Mouse (Mus musculus): ENCODE measurements around the gene Tmem120b.
"Not testable (repeated sequence)": the region's sequence is repeated elsewhere in the genome, so short reads cannot be mapped to it uniquely, and the experiment has no call there.

The Tmem120b gene

DNA sequence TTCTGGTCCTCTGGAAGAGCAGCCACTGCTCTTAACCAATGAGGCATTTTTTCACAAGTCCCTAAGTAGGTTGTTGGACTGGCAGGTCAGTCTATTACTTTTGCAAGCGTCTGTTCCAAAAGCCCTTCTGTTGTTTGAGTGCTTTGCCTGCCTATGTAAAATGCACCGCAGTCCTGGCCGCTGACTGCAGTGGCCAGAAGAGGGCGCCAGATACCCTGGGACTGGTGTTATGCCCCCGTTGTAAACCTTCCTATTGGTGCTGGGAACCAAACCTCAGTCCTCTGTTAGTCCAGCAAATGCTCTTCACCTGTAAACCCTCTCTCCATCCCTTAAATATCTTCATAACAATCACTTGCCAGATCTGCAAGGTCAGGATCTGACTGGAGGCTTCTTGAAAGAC, 16.5 kb upstream of the Tmem120b start:
- no peak for DNase-seq (ENCODE audit: low read depth)

DNA sequence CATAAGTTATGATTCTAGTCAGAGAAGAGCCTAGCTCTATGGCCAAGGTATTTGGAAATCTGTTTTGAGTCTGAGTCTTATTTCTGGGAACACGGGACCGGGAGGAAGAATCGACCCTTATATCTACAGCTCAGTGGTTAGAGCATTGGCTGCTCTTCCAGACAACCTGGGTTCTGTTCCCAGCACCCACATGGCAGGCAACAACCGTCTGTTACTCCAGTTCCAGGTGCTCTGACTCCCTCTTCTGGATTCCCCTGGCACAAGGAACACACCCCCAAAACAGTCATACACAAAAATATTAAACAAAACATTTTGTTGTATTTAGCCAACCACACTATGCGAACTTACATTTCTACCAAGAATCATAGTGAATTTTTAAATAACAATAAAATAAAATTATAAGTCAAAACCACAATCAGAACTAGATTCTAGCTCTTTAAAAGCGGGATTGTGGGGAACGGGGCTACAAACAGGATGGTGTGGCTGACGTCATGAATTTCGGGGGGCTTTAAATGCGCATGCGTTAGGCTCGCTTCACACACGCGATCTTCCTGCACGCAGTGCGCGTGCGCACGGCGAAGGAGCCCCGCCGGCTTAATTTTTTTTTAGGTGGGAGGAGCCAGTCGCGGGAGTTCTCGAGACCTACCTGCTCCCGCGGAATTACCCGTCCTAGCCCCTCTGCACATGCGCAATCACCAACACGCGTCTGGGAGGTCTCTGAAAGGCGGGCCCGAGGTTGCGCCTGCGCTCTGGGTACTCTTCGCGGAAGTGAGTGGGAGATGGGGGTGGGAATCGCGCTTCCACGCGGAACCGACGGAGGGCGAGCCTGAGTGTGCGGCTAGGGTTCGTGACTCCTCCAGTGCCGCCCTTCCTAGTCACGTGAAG, 10.6 kb upstream of the Tmem120b start:
- peak; percentile 99 for DNase-seq (ENCODE audit: low read depth)

GRCm38 (mm10) chr5:123058251-123059102, 9.7 kb upstream of the Tmem120b start:
- DNase-seq (ENCODE audit: low read depth) = no peak

GRCm38 (mm10) chr5:123059757-123060520, 8.3 kb upstream of the Tmem120b start:
- no peak for DNase-seq (ENCODE audit: low read depth)

DNA sequence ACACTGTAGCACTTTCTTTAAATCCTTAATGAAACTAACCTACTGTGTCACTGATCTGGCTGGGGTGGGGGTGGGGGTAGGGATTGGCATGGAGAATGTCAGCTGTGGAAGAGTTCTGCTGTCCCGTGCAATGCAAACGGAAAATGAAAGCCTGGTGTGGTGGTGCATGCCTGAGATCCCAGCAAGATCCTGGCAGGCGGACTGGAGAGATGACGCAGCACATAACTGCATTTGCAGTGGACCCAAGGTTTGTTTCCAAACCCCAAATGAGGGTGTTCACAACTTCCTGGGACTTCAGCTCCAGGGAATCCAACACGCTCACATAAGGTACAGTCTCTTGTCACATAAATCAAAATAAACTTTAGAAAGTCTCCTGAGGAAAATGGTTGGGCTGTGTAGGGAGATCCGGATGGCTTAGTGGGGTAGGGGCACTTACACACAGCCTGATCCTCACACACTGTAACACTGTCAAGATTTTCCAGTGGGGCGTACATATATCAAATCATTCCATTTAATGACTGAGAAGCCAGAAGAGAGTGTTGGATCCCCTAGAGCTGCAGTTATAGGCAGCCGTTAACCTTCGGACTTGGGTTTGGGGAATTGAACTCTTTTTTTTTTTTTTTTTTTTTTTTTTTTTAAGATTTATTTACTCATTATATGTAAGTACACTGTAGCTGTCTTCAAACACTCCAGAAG, 7.4 kb upstream of the Tmem120b start:
- no peak for DNase-seq (ENCODE audit: low read depth)

- DNase-seq (ENCODE audit: low read depth) = not testable (repeated sequence)
Measured at GRCm38 (mm10) chr5:123061402-123061749, 6.8 kb upstream of the Tmem120b start.

DNA sequence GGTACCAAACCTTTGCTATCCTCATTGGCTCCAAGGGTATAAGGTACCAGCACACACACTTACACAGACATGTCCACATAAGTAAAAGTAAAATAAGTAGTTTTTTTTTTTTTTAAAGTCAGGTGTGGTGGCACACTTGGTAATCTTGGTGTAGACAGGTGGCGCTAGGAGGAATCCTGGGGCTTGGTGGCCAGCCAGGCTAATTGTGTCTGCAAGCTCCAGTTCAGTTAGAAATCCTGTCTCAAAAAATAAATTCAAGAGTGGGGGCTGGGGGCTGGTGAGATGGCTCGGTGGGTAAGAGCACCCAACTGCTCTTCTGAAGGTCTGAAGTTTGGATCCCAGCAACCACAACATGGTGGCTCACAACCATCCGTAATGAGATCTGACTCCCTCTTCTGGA, 5.1 kb upstream of the Tmem120b start:
- no peak for DNase-seq (ENCODE audit: low read depth)

GRCm38 (mm10) chr5:123064207-123064606, 4.0 kb upstream of the Tmem120b start:
- peak; percentile 36 for DNase-seq (ENCODE audit: low read depth)

DNA sequence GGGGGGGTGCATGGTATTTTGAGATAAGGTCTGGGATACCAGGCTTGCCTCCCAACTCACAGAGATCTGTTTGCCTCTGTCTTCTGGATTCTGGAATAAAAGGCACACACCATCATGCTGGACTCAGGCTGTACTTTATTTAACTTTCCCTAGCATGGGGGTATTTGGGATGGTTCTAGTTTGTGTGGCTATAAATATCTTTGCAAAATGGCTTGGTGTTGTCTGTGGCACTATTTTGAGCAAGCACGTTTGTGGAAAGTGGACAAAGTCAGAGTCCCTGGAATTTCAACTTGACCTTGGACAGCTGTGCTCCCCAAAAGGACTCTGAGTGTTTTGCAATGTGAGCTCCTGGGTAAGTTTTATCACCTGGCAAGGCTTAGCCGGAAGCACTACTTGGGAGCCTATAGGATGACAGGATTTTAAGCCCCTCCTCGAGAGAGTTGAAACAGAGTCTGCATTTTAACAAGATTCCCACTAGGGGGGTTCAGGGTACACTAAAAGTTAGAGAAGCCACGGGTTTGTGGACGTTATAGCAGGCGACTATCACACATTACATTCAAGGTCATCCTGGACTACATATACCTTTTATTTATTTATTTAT, 720 bp upstream of the Tmem120b start:
- peak; percentile 23 for DNase-seq (ENCODE audit: low read depth)

- no peak for DNase-seq (ENCODE audit: low read depth)
Measured at GRCm38 (mm10) chr5:123068714-123069113, 499 bp downstream of the Tmem120b start.

DNA sequence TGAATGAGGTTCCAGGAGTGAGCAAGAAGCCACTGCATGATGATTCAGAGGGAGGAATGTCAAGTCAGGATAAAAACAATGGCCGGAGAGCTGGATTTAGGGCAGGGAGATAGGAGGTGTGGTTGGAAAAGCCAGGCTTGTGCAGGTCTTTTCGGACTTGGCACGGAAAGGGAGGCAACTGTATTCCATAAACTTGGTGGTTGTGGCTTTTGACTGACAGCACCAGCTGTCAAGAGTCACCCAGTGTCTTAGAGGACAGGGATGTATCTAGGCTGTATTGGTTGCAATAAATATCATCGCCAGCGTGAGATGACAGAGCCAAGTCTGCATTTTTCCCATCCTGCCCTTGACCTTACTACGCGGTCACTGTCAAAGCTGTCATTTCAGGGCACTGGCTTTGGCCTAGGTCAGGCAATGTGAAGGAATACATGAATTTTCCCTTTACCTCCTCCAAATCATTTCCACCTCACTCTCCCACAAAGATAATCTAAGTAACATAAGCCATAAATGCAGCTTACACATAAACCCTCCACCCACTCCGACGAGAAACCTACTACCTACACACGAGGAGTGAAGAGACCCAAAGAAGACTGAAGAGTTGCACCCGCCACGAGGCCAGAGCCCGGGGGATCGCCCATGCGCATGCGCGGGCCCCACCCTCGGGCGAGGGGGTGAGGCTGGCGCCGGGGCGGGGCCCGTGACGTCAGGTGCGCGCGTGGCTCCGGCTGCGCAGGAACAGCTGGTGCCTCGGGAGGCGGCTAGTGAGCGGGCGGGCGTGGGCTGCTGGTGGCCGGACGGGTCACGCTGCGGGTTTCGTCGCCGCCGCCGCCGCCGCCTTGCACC, 7.6 kb downstream of the Tmem120b start:
- peak; percentile 67 for DNase-seq (ENCODE audit: low read depth)

DNA sequence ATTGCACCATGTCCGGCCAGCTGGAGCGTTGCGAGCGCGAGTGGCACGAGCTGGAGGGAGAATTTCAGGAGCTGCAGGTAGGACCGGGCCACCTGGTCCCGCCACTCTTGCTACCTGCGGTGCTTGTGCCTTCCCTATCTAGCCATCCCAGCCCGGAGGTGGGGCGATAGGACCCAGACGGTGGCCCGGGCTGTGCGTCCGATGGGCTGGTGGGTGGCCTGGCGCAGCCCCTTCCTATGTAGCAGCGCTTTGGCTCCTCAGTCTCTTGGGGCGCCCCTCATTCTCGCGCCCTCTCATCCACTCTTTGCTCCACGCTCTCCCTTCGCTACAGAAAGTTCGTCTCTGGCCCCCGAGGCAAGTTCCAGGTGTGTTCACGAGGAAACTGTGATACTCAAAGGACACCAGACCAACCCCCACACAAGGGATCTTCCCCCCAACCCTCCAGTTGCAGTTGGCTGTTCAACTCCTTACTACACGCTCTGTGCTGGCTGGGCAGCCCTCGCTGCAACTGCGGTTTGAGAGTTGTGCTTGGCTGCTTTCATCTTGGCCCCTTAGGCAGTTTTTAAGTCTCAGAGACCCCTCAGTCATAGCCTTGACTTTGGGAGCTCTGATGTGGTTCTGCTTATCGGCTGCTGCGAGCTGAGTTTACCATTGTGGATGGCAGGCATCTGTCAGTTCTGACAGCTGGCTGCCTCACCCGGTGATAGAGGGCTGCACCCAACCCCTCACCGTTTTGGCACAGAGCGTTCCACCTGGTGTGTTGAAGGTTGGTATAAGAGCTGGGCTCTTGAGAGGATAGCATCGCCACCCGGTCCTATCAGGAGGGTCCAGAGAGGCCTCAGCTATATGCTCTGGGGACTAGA, 8.4 kb downstream of the Tmem120b start:
- DNase-seq (ENCODE audit: low read depth) = no peak

DNA sequence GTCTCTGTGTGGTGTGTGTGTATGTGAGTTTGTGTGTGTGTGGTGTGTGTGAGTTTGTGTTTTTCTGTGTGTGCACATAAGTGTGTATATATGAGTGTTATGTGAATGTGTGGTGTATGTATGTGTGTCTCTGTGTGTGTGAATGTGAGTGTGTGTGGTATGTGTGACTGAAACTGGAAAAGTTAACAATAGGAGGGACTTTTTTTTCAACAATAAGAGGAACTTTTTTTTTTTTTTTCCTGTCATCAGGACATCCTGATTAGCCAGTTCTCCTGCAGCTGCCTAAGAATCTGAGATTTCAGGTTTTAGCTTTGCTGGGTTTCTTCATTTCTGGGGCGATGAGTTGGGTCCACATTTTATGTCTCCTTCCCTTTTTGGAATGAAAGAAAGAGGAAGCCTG, 11.4 kb downstream of the Tmem120b start:
- no peak for DNase-seq (ENCODE audit: low read depth)

DNA sequence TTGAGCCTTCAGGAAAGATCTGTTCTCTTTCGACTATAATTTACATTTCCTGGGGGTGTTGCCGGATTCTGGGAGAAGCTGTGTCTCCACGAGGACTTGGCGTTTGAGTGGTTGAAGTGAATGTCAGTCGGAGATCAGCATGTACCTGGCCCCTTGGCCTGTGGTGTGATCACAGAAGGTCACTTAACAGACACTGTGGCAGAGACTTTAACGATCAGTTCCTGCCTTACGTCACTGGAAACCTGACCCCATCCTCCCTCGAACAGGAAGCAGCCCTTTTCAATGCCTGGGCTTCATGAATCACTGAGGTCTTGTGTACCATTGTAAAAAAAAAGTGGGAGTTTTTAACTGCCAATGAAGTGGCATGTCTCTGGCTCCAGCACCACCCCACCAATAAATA, 11.8 kb downstream of the Tmem120b start:
- DNase-seq (ENCODE audit: low read depth) = no peak

- no peak for DNase-seq (ENCODE audit: low read depth)
Measured at GRCm38 (mm10) chr5:123080510-123080909, 12.3 kb downstream of the Tmem120b start.

DNA sequence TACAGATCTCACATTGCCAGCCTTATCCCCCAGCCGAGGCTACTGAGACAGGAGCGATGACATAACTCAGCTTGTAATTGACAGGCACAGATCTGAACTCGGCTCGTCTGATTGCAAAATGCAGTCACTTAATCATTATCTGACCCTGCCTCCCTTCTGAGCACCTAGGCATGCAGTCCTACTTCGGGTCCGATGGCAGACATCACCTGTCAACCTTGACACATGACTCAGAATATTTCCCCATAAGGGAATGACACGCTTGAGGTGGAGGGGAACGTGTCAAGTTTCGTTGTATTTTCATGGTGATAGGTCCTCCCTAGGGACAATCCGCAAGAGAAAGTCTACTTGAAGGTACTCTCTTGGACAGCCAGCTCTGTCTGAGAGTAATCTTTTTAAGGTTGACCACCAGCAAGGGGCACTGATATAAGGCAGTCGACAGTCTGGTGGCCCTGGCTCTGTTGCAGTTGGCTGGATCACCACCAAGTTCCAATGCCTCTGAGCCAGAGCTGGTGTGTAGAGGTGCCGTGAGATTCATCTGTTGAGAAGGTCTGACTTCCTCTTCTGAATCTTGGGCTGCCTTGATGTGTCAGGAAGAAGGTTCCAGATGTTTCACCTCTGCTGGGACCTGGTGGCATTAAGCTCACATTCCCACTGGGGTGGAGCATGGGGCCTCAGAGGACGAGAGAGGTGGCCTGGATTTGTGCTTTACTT, 15.3 kb downstream of the Tmem120b start:
- DNase-seq (ENCODE audit: low read depth) = no peak

GRCm38 (mm10) chr5:123086501-123086900, 18.3 kb downstream of the Tmem120b start:
- DNase-seq (ENCODE audit: low read depth) = no peak

- DNase-seq (ENCODE audit: low read depth) = no peak
Measured at GRCm38 (mm10) chr5:123088784-123089183, 20.6 kb downstream of the Tmem120b start.

Data from fibroblast of lung, adult 2 months (primary cell).